Mouse (Mus musculus) embryonic facial prominence, embryonic 10.5 days (tissue): ENCODE data around the gene Gabrb1. TPM values are rescaled to one million over a fixed set of nuclear protein-coding genes. Genes with fewer than 3 reads are reported as not detected.

Source experiments
- DNase-seq: peaks from one replicate; pipeline ENCODE4 v3.0.0-alpha.2; 2017; ENCODE audit warnings: low spot score
- H3K27ac ChIP-seq: fragments of 300-500 bp; sonication (generic); replicated peaks from 2 replicates; pipeline ENCODE4 v1.5.1; 2016; ENCODE audit warnings: mild to moderate bottlenecking
- H3K27me3 ChIP-seq: fragments of 300-500 bp; sonication (generic); replicated peaks from 2 replicates; pipeline ENCODE4 v1.6.1; 2016; ENCODE audit warnings: low read depth, mild to moderate bottlenecking; ENCODE audit not compliant: poor library complexity, severe bottlenecking
- H3K36me3 ChIP-seq: fragments of 300-500 bp; sonication (generic); replicated peaks from 2 replicates; pipeline ENCODE4 v1.6.1; 2016; ENCODE audit warnings: mild to moderate bottlenecking, moderate library complexity
- H3K4me1 ChIP-seq: fragments of 300-500 bp; sonication (generic); 2 replicates; pipeline ENCODE4 v1.6.1; 2016
- H3K4me3 ChIP-seq: fragments of 300-500 bp; sonication (generic); 2 replicates; pipeline ENCODE4 v1.5.1; 2016; ENCODE audit warnings: mild to moderate bottlenecking, moderate library complexity
- H3K9me3 ChIP-seq: fragments of 300-500 bp; sonication (generic); 2 replicates; pipeline ENCODE4 v1.6.1; 2016; ENCODE audit warnings: mild to moderate bottlenecking
- WGBS: fragments of 180-500 bp; shearing (Covaris S2); methylation state at CpG from one replicate; pipeline ENCODE4 v1.1.7; 2016; 5-methylcytosine and 5-hydroxymethylcytosine counted together
- polyA plus RNA-seq: library from polyadenylated mRNA; unstranded; fragments of >200 nt; fragmentation: Nextera tagmentation; extraction: Ambion mirVana; gene quantifications from 2 replicates; pipeline ENCODE4 v1.2.1, GENCODE M21; 2016

The Gabrb1 gene
- polyA plus RNA-seq, 1 experiment from 2014 or later, result 0.12 TPM

GRCm38 (mm10) chr5:71700468-71701272 is 42.8 kb downstream of the Gabrb1 start:
- Histone ChIP-seq H3K27me3 (peaks cover 28% of the 10 kb centered on the region), H3K9me3 (no peaks in the 10 kb centered on the region), H3K4me1 (peaks cover 17% of the 10 kb centered on the region), H3K27ac (no peak overlapping the region), H3K36me3 (no peaks in the 10 kb centered on the region), H3K4me3 (peak overlapping the region; percentile 65)
- DNase-seq, result peak; percentile 81
- WGBS, result under 1% methylated on average over 46 of the region's 46 CpGs

DNA sequence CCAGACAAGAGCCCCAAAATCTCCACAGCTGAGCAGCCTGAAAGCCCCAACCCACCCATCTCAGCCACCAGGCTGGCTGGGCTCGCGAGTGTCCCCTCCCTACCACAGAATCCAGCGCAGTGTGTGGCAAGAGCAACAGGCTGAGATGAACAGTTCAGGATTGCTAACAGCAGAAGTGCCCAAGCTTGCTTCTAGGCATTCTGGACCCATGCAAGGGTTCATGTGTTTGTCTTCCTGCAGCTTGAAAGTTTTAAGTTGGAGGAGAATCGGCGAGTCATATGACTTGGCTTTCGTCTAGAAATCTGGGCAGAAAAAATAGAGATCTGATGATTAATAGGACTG is 43.3 kb downstream of the Gabrb1 start:
- Histone ChIP-seq H3K4me1 (peaks cover 17% of the 10 kb centered on the region), H3K27ac (no peak overlapping the region), H3K9me3 (no peaks in the 10 kb centered on the region), H3K36me3 (no peaks in the 10 kb centered on the region), H3K27me3 (peaks cover 28% of the 10 kb centered on the region), H3K4me3 (peak overlapping the region; percentile 65)
- no peak for DNase-seq
- under 1% methylated on average over 6 of the region's 6 CpGs for WGBS

GRCm38 (mm10) chr5:71732931-71733792 is 75.2 kb downstream of the Gabrb1 start:
- no peaks in the 10 kb centered on the region for H3K4me1 ChIP-seq
- H3K9me3 ChIP-seq, result no peaks in the 10 kb centered on the region
- no peaks in the 10 kb centered on the region for H3K36me3 ChIP-seq
- 86% methylated on average over 8 of the region's 8 CpGs for WGBS
- H3K4me3 ChIP-seq, result no peak overlapping the region
- no peak for DNase-seq
- no peaks in the 10 kb centered on the region for H3K27me3 ChIP-seq
- H3K27ac ChIP-seq, result no peak overlapping the region

DNA sequence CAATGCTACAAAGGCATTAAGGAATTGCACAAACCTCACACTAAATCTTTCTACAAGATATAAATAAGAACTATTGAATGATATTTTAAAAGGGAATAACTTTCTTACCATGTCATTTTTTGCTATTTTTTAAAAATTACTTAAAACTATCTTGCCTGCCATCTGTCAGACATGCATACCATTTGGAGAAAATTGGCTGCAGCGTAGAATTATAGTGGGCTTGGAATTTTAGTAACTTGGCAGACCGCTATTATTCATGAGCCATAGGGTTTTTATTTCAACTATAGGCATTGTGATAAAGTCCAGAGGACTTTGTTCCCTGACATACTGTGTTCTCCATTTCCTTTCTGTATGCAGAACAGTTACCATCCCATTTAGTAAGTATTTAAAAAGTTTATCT is 89.5 kb downstream of the Gabrb1 start:
- no peak for DNase-seq
- Histone ChIP-seq H3K36me3 (no peaks in the 10 kb centered on the region), H3K9me3 (no peaks in the 10 kb centered on the region), H3K4me1 (no peaks in the 10 kb centered on the region), H3K27ac (no peak overlapping the region), H3K4me3 (no peak overlapping the region), H3K27me3 (no peaks in the 10 kb centered on the region)
- whole genome bisulfite sequencing, result 86% methylated on average over 2 of the region's 2 CpGs

DNA sequence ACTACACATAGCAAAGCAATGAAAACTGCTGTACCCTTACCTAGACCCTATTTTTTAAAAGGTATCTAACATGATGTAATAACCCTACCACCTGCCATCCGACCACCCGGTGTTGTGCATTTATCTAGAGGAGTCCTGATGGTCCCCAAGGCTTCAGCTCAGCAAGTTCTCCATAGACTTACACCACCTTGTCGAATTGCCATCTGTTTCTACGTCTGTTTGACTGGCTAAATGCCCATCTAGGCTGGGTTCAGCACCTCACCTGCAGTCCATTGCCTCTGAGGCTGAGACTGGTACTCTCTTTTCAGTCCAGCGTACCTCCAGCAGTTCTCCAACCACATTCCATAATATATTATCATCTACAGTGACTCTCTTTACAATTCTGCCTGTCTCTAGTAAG is 96.1 kb downstream of the Gabrb1 start:
- no peak overlapping the region for H3K4me3 ChIP-seq
- DNase-seq, result no peak
- no peaks in the 10 kb centered on the region for H3K4me1 ChIP-seq
- no peaks in the 10 kb centered on the region for H3K27me3 ChIP-seq
- no peaks in the 10 kb centered on the region for H3K9me3 ChIP-seq
- 82% methylated on average over 5 of the region's 5 CpGs for WGBS
- no peak overlapping the region for H3K27ac ChIP-seq
- H3K36me3 ChIP-seq, result no peaks in the 10 kb centered on the region

- H3K27ac ChIP-seq, result no peak overlapping the region
- H3K27me3 ChIP-seq, result no peaks in the 10 kb centered on the region
- no peak overlapping the region for H3K4me3 ChIP-seq
- no peak for DNase-seq
- WGBS, result 95% methylated on average over 6 of the region's 6 CpGs
- no peaks in the 10 kb centered on the region for H3K9me3 ChIP-seq
- no peaks in the 10 kb centered on the region for H3K4me1 ChIP-seq
- H3K36me3 ChIP-seq, result no peaks in the 10 kb centered on the region
Measured at GRCm38 (mm10) chr5:71761105-71761504, 103.2 kb downstream of the Gabrb1 start.

DNA sequence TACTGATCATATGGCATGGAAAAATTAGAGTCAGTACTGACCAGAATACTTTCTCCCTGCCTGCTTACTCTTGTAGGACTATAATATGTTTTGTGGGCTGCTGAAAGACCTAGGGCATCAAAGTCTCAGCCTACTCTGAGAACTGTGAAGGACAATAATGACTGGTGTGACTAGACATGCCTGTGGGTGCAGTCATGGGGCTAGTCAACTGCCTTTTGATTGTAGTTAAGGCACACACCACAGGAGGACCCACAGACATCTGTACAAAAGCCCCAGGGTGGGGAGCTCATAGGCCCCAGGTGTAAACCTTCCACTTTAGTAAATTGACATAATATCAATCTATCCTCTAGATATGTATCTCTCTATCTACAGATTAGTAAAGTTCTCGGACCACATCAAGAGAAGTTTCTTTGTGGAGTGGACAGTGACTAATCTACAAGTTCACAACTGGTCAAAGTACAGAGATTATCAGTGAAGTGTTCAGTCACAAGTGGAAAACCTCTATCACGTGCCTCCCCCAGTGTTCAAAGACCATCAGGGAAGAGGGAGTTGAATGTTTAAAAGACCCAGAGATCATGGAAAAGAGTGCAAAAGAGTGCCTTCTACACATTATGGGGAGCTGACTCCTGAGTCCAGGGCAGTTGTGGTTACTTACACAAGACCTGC is 123.7 kb downstream of the Gabrb1 start:
- Histone ChIP-seq H3K27me3 (no peaks in the 10 kb centered on the region), H3K4me1 (no peaks in the 10 kb centered on the region), H3K36me3 (no peaks in the 10 kb centered on the region), H3K4me3 (no peak overlapping the region), H3K9me3 (no peaks in the 10 kb centered on the region), H3K27ac (no peak overlapping the region)
- WGBS, result 80% methylated on average over 2 of the region's 2 CpGs
- no peak for DNase-seq

DNA sequence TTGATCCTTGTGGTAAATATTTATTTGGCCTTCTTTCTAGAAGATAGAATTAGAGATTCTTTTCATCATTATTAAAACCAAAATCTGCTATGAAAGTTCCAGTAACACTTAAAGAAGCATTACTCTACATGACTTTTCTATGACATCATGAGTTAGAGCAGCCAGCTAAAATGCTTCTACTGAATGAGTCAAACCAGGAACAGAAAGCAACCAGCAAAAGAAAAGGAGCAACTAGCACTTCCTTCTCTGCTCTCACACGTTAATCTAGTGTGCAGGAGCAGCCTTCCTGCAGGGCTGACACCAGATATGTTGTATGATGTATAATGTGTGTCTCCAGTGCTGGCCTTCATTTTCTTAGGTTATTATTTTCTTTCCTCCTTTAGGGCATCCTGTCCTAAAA is 164.9 kb downstream of the Gabrb1 start:
- DNase-seq, result no peak
- WGBS, result 42% methylated on average over 1 of the region's 1 CpGs

DNA sequence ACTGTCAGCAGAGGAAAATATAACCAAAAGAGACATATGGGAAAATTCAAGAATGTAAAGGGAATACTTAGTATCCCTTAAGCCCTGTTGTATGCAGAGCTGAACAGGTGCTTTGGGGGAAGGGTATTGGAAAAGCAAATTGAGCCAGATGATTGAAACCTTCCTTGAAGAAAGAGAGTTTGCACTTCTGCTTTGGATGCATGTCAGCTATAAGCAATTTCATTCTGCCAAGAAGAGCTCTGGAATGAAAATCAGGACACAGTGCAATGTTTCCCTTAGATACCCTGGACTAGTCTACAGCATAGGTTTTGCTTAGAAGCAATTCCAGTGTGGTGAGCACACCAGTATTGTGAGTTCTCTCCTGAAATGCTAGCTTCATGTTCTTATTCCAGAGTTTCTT is 170.4 kb downstream of the Gabrb1 start:
- no peaks in the 10 kb centered on the region for H3K4me1 ChIP-seq
- H3K27me3 ChIP-seq, result no peaks in the 10 kb centered on the region
- no peak overlapping the region for H3K27ac ChIP-seq
- no peak overlapping the region for H3K4me3 ChIP-seq
- H3K9me3 ChIP-seq, result no peaks in the 10 kb centered on the region
- no peaks in the 10 kb centered on the region for H3K36me3 ChIP-seq
- no peak for DNase-seq

More for the DNA sequence above, 164.9 kb downstream of the Gabrb1 start:
- H3K36me3 ChIP-seq, result no peaks in the 10 kb centered on the region
- no peaks in the 10 kb centered on the region for H3K4me1 ChIP-seq
- no peak overlapping the region for H3K4me3 ChIP-seq
- H3K9me3 ChIP-seq, result no peaks in the 10 kb centered on the region
- no peak overlapping the region for H3K27ac ChIP-seq
- no peaks in the 10 kb centered on the region for H3K27me3 ChIP-seq

DNA sequence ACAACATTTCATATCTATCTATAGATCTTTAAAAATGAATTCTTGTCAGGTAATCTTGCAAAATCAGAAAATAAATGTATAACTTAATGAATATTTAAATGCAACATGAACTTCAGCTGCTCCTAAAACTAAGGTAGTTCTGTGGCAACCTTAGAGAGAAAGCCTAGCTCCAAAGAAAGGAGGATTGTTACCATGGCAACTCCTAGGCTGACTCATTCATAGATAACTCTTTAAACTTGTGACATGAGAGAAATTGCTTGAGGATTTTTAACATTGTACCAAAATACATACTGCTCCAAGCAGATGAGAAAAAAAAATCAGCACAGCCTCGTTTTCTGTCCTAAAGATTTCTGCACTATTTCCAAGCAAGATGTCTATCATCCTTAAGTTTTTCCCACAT is 171.1 kb downstream of the Gabrb1 start:
- no peak for DNase-seq
- H3K27me3 ChIP-seq, result no peaks in the 10 kb centered on the region
- no peaks in the 10 kb centered on the region for H3K36me3 ChIP-seq
- H3K9me3 ChIP-seq, result no peaks in the 10 kb centered on the region
- no peak overlapping the region for H3K27ac ChIP-seq
- H3K4me1 ChIP-seq, result no peaks in the 10 kb centered on the region
- H3K4me3 ChIP-seq, result no peak overlapping the region
- WGBS, result 67% methylated on average over 1 of the region's 1 CpGs

GRCm38 (mm10) chr5:71830342-71830741 is 172.4 kb downstream of the Gabrb1 start:
- H3K4me1 ChIP-seq, result no peaks in the 10 kb centered on the region
- H3K27me3 ChIP-seq, result no peaks in the 10 kb centered on the region
- H3K9me3 ChIP-seq, result no peaks in the 10 kb centered on the region
- no peak overlapping the region for H3K4me3 ChIP-seq
- no peak for DNase-seq
- no peaks in the 10 kb centered on the region for H3K36me3 ChIP-seq
- H3K27ac ChIP-seq, result no peak overlapping the region
- 89% methylated on average over 2 of the region's 2 CpGs for WGBS

GRCm38 (mm10) chr5:71842241-71842640 is 184.3 kb downstream of the Gabrb1 start:
- H3K9me3 ChIP-seq, result no peaks in the 10 kb centered on the region
- no peaks in the 10 kb centered on the region for H3K36me3 ChIP-seq
- no peaks in the 10 kb centered on the region for H3K4me1 ChIP-seq
- H3K4me3 ChIP-seq, result no peak overlapping the region
- H3K27ac ChIP-seq, result no peak overlapping the region
- no peak for DNase-seq
- no peaks in the 10 kb centered on the region for H3K27me3 ChIP-seq
